Mouse (Mus musculus) ES-Bruce4 (cell line): Measurements from ENCODE around the gene Mecom.

ENCODE experiments used
- CTCF ChIP-seq: IDR thresholded peaks from one replicate; pipeline ENCODE4 v1.8.1; 2011; ENCODE audit warnings: low read depth, low read length
- POLR2A ChIP-seq: IDR thresholded peaks from one replicate; pipeline ENCODE4 v1.8.1; 2011; ENCODE audit warnings: low read length; ENCODE audit not compliant: insufficient read depth

GRCm38 (mm10) chr3:30547908-30548307 lies at the start of gene Mecom:
- TF ChIP-seq CTCF = no peak
- no peak for TF ChIP-seq POLR2A
